Mouse (Mus musculus) forebrain, embryonic 12.5 days (tissue): ENCODE results near the gene Sgsh. TPM values are rescaled to one million over a fixed set of nuclear protein-coding genes. Genes with fewer than 3 reads are reported as not detected.
"Not testable (repeated sequence)": the region's sequence is repeated elsewhere in the genome, so short reads cannot be mapped to it uniquely, and the experiment has no call there.

Source experiments
- ATAC-seq: fragments of 200-750 bp; cut with Nextera tagmentation; 2 replicates; pipeline ENCODE4 v1.8.0; 2017; ENCODE audit warnings: moderate TSS enrichment; ENCODE audit not compliant: low FRiP score
- H3K27ac ChIP-seq: fragments of 300-500 bp; sonication (generic); 2 replicates; pipeline ENCODE4 v1.5.1; 2016; ENCODE audit warnings: mild to moderate bottlenecking
- H3K27me3 ChIP-seq: fragments of 300-500 bp; sonication (generic); 2 replicates; pipeline ENCODE4 v1.6.1; 2016; ENCODE audit warnings: mild to moderate bottlenecking
- H3K36me3 ChIP-seq: fragments of 300-500 bp; sonication (generic); replicated peaks from 2 replicates; pipeline ENCODE4 v1.6.1; 2016; ENCODE audit warnings: mild to moderate bottlenecking
- H3K4me1 ChIP-seq: fragments of 300-500 bp; sonication (generic); 2 replicates; pipeline ENCODE4 v1.6.1; 2016
- H3K4me2 ChIP-seq: fragments of 300-500 bp; sonication (generic); 2 replicates; pipeline ENCODE4 v1.6.1; 2016; ENCODE audit warnings: mild to moderate bottlenecking, moderate library complexity
- H3K4me3 ChIP-seq: fragments of 300-500 bp; sonication (generic); replicated peaks from 2 replicates; pipeline ENCODE4 v1.5.1; 2016; ENCODE audit warnings: mild to moderate bottlenecking
- H3K9ac ChIP-seq: fragments of 300-500 bp; sonication (generic); 2 replicates; pipeline ENCODE4 v1.6.1; 2016; ENCODE audit warnings: mild to moderate bottlenecking
- H3K9me3 ChIP-seq: fragments of 300-500 bp; sonication (generic); 2 replicates; pipeline ENCODE4 v1.6.1; 2016
- WGBS: fragments of 180-500 bp; shearing (Covaris S2); methylation state at CpG from one replicate; pipeline ENCODE4 v1.1.7; 2016; 5-methylcytosine and 5-hydroxymethylcytosine counted together
- polyA plus RNA-seq: library from polyadenylated mRNA; unstranded; fragments of >200 nt; fragmentation: Nextera tagmentation; extraction: Ambion mirVana; gene quantifications from 2 replicates; pipeline ENCODE4 v1.2.1, GENCODE M21; 2016

Gene Sgsh
- polyA plus RNA-seq, 1 experiment from 2014 or later = 4.4 TPM

GRCm38 (mm10) chr11:119390271-119391231, 35.2 kb upstream of the Sgsh start:
- H3K4me2 ChIP-seq = peak overlapping the region; percentile 98
- H3K27ac ChIP-seq = no peak overlapping the region
- peak overlapping the region; percentile 57 for H3K9ac ChIP-seq
- peaks cover 33% of the 10 kb centered on the region for H3K4me1 ChIP-seq
- peak overlapping the region; percentile 53 for H3K4me3 ChIP-seq
- ATAC-seq = 0 out of 2 replicates have a peak, but pooled peaks have one; percentile 16
- H3K27me3 ChIP-seq = peaks cover 82% of the 10 kb centered on the region
- no peaks in the 10 kb centered on the region for H3K9me3 ChIP-seq
- no peaks in the 10 kb centered on the region for H3K36me3 ChIP-seq
- 3% methylated on average over 53 of the region's 53 CpGs for WGBS

- Histone ChIP-seq H3K27me3 (peaks cover 75% of the 10 kb centered on the region), H3K9me3 (no peaks in the 10 kb centered on the region), H3K4me2 (peak overlapping the region; percentile 98), H3K9ac (peak overlapping the region; percentile 57), H3K4me3 (peak overlapping the region; percentile 53), H3K27ac (no peak overlapping the region), H3K4me1 (peaks cover 31% of the 10 kb centered on the region), H3K36me3 (no peaks in the 10 kb centered on the region)
- ATAC-seq = peak; percentile 31; the same call in 1 of the 2 replicates
- WGBS = under 1% methylated on average over 35 of the region's 35 CpGs
Observed at GRCm38 (mm10) chr11:119389851-119390270, 34.5 kb upstream of the Sgsh start.

DNA sequence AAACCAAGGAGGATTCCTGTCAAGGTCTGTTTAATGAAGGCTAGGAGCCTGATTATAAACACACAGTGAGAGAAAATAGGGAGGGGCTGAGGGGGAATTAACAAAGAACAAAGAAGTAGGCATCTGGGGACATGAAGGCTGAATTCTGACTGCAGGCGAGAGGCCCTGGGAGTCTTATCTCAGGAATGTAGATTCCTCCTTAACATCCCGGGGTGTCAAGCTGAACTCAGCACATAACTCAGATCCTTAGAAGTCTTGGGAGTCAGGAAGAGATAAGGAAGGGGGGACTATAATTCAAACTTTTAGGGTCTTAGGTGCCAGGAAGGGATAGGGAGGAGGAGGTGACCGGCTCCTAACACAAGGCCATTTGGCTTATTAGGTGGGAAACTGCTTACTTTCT, 31.9 kb upstream of the Sgsh start:
- H3K9ac ChIP-seq, H3K4me3 ChIP-seq, H3K4me2 ChIP-seq, H3K27ac ChIP-seq, H3K36me3 ChIP-seq, ATAC-seq, H3K9me3 ChIP-seq: not testable (repeated sequence)
- 31% methylated on average over 3 of the region's 3 CpGs for WGBS
- H3K27me3 ChIP-seq = peaks cover 50% of the 10 kb centered on the region
- peaks cover 18% of the 10 kb centered on the region for H3K4me1 ChIP-seq

GRCm38 (mm10) chr11:119386306-119386705, 31.0 kb upstream of the Sgsh start:
- Histone ChIP-seq H3K27me3 (peaks cover 40% of the 10 kb centered on the region), H3K9me3 (no peaks in the 10 kb centered on the region), H3K27ac (no peak overlapping the region), H3K4me2 (no peak overlapping the region), H3K9ac (no peak overlapping the region), H3K4me1 (peaks cover 17% of the 10 kb centered on the region), H3K4me3 (no peak overlapping the region), H3K36me3 (0 out of 2 replicates have a peak, but pooled peaks cover 2% of the 10 kb centered on the region)
- 95% methylated on average over 5 of the region's 5 CpGs for WGBS
- no peak for ATAC-seq

- no peak for ATAC-seq
- 82% methylated on average over 4 of the region's 4 CpGs for WGBS
Observed at GRCm38 (mm10) chr11:119384904-119385303, 29.6 kb upstream of the Sgsh start.

DNA sequence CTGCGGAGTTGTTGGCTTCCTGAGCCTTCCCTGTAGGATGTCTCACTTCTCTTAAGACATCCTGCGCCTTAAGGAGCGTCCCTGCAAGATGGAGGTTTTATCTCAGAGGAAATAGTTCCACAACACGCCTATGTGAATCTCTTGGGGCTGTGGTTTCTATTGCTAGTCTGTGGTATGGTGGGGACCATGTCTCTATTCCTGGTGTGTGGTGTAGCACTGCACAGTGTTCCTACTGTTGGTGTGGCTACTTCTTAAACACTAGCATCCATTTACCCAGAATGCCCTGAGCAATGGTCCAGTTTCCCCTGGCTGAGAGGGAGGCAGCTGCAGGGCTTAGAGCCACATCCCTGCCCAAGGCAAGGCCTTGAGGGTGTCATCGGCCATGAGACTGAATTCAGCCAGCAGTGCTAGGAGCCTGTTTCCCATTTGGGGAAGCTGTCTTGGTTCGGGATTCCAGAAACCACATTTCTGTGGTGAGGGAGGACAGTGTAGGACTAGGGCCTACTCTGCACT, 27.1 kb upstream of the Sgsh start:
- Histone ChIP-seq H3K27me3 (peaks cover under 1% of the 10 kb centered on the region; the same call in 1 of the 2 replicates), H3K4me2 (no peak overlapping the region), H3K27ac (no peak overlapping the region), H3K4me1 (no peaks in the 10 kb centered on the region), H3K4me3 (no peak overlapping the region), H3K9ac (no peak overlapping the region), H3K36me3 (peaks cover 18% of the 10 kb centered on the region), H3K9me3 (no peaks in the 10 kb centered on the region)
- ATAC-seq = no peak
- 69% methylated on average over 6 of the region's 6 CpGs for WGBS

More at GRCm38 (mm10) chr11:119384904-119385303, 29.6 kb upstream of the Sgsh start:
- Histone ChIP-seq H3K9ac (no peak overlapping the region), H3K4me1 (peaks cover 5% of the 10 kb centered on the region; the same call in 1 of the 2 replicates), H3K27me3 (peaks cover 26% of the 10 kb centered on the region), H3K4me2 (no peak overlapping the region), H3K9me3 (no peaks in the 10 kb centered on the region), H3K27ac (no peak overlapping the region), H3K36me3 (peaks cover 4% of the 10 kb centered on the region), H3K4me3 (no peak overlapping the region)

GRCm38 (mm10) chr11:119381631-119382337, 26.4 kb upstream of the Sgsh start:
- Histone ChIP-seq H3K9ac (no peak overlapping the region), H3K36me3 (peaks cover 22% of the 10 kb centered on the region), H3K4me1 (no peaks in the 10 kb centered on the region), H3K9me3 (no peaks in the 10 kb centered on the region), H3K4me2 (no peak overlapping the region), H3K27ac (no peak overlapping the region), H3K27me3 (no peaks in the 10 kb centered on the region), H3K4me3 (no peak overlapping the region)
- ATAC-seq = no peak
- WGBS = 86% methylated on average over 9 of the region's 9 CpGs

- 97% methylated on average over 1 of the region's 1 CpGs for WGBS
- Histone ChIP-seq H3K27me3 (no peaks in the 10 kb centered on the region), H3K9ac (no peak overlapping the region), H3K4me2 (no peak overlapping the region), H3K4me3 (no peak overlapping the region), H3K4me1 (no peaks in the 10 kb centered on the region), H3K9me3 (no peaks in the 10 kb centered on the region), H3K27ac (no peak overlapping the region), H3K36me3 (peaks cover 22% of the 10 kb centered on the region)
- ATAC-seq = no peak
Observed at GRCm38 (mm10) chr11:119378551-119378950, 23.2 kb upstream of the Sgsh start.

DNA sequence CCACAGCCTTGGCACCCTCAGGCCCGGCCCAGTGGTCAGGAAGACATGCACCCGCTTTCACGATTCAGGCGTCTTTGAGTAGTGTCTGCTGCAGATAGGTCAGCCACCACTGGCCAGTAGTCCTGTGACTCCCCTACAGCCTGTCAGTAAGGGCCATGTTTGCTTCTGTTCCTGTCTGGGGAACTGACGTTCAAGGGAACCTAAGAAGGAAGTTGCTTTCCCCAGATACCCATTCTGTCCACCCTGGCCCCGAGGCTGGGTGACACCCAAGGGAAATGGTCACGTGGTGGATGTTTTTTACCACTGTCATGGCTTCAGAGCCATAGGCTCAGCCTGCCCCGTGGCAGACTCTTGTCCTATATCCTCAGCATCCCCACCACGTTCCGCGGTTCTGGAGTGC, 22.0 kb upstream of the Sgsh start:
- ATAC-seq = no peak
- Histone ChIP-seq H3K27me3 (no peaks in the 10 kb centered on the region), H3K36me3 (peaks cover 22% of the 10 kb centered on the region), H3K4me1 (no peaks in the 10 kb centered on the region), H3K4me3 (no peak overlapping the region), H3K9ac (no peak overlapping the region), H3K4me2 (no peak overlapping the region), H3K27ac (no peak overlapping the region), H3K9me3 (no peaks in the 10 kb centered on the region)
- 92% methylated on average over 11 of the region's 11 CpGs for WGBS

DNA sequence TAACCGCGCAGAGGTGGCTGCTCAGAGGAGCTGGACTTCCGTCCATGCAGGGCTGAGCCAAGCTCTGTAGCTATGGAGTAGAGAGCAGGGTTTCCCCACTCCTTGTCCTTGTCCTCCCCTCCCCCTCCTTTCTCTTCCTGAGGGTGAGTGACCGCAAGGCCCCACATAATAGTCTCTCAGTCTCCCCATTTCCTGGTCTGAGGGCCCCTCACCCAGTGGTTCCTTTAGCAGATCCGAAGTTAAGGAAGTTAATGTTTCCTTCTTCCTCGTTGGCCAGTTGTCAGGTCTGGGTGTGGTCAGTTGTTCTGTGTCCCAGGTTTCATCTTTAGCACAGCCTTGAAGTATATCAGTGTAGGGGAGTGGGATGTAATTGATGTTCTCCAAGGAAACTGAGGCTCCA, 20.1 kb upstream of the Sgsh start:
- Histone ChIP-seq H3K36me3 (peaks cover 19% of the 10 kb centered on the region), H3K27me3 (no peaks in the 10 kb centered on the region), H3K27ac (no peak overlapping the region), H3K9me3 (no peaks in the 10 kb centered on the region), H3K4me1 (no peaks in the 10 kb centered on the region), H3K4me2 (no peak overlapping the region), H3K4me3 (no peak overlapping the region), H3K9ac (no peak overlapping the region)
- no peak for ATAC-seq
- WGBS = 86% methylated on average over 6 of the region's 6 CpGs

DNA sequence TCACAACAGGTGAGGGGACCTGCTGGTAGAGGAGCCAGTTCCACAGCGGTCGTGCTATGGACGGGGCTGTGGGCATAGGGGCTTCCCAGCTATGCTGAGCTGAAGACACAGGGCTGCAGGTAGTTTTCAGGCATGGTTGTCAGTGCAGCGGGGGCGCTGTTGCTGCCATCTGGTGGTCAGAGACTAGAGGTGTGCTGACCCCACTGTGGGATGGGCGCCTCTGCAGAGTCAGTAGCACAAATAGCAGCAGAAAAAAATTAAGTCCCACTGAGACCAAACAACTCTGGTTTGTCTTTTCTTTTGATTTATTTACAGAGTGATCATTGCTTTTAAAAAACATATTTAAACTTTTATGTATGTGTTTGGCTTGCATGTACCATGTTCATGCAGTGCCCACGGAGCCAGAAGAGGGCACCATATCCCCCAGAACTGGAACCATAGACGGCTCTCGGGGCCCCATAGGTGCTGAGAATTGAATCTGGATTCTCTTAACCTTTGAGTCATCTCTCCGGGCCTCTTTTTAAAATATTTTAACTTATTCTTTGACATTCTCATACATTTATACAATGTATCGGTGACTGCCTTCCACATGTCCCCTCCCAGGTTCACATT, 8.3 kb upstream of the Sgsh start:
- peak; percentile 91 for ATAC-seq
- Histone ChIP-seq H3K27ac (peak overlapping the region; percentile 62), H3K4me1 (peaks cover 19% of the 10 kb centered on the region), H3K36me3 (peaks cover 7% of the 10 kb centered on the region), H3K27me3 (no peaks in the 10 kb centered on the region), H3K4me3 (peak overlapping the region; percentile 22; the same call in 1 of the 2 replicates), H3K4me2 (peak overlapping the region; percentile 47), H3K9ac (peak overlapping the region; percentile 30; the same call in 1 of the 2 replicates), H3K9me3 (no peaks in the 10 kb centered on the region)
- WGBS = 26% methylated on average over 11 of the region's 11 CpGs
